Mouse (Mus musculus) embryonic fibroblast, embryonic 13.5 days (primary cell): ENCODE results near the gene Myh8.

Experiments
- CTCF ChIP-seq: IDR thresholded peaks from 2 replicates; pipeline ENCODE4 v1.5.1; 2011; ENCODE audit warnings: mild to moderate bottlenecking, control low read depth, low read length, moderate library complexity, borderline replicate concordance; ENCODE audit not compliant: insufficient read depth
- POLR2A ChIP-seq: IDR thresholded peaks from 2 replicates; pipeline ENCODE4 v1.6.1; 2011; ENCODE audit warnings: low read depth, mild to moderate bottlenecking, control low read depth, low read length, moderate library complexity

DNA sequence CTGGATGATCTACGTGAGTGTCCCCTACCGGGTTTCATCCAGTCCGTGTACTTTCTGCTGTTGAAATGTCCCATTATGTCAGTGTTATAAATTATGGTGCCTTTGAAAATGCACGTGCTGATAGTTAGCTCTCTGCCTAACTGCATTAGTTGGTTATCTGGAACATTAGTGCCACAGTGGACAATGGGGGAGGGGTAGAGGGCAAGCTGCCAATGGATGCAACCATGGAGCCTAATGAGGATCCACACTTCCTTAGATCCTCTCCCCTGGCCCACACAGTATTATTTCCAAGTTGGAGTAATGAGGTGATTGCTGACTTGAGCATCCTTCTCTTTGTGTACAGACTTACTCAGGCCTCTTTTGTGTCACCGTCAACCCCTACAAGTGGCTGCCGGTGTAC, 35.9 kb upstream of the Myh8 start:
- no peak for TF ChIP-seq CTCF
- TF ChIP-seq POLR2A: no peak
